Mouse (Mus musculus) cortical plate, adult 2 months (tissue): Measurements from ENCODE around the gene Rpp14. TPM values are rescaled to one million over a fixed set of nuclear protein-coding genes. Genes with fewer than 3 reads are reported as not detected.
A peak's percentile ranks its signal among the peaks of the same experiment; 100 is the strongest.

ENCODE experiments used
- H3K27ac ChIP-seq: fragments of 200-500 bp; 2 replicates; pipeline ENCODE4 v1.5.1; 2012; ENCODE audit warnings: low read length, control low read depth, inconsistent platforms; ENCODE audit not compliant: insufficient read depth
- H3K4me1 ChIP-seq: fragments of 200-500 bp; 2 replicates; pipeline ENCODE4 v1.6.1; 2011; ENCODE audit warnings: low read length; ENCODE audit not compliant: control insufficient read depth, insufficient read depth
- H3K4me3 ChIP-seq: fragments of 200-500 bp; 2 replicates; pipeline ENCODE4 v1.5.1; 2011; ENCODE audit warnings: mild to moderate bottlenecking, low read length, control low read depth; ENCODE audit not compliant: insufficient read depth
- CTCF ChIP-seq: fragments of 200-500 bp; IDR thresholded peaks from 2 replicates; pipeline ENCODE4 v1.5.1; 2011; ENCODE audit warnings: mild to moderate bottlenecking, control low read depth, low read length; ENCODE audit not compliant: insufficient read depth; ENCODE audit errors: extremely low read depth
- POLR2A ChIP-seq: fragments of 200-500 bp; IDR thresholded peaks from 2 replicates; pipeline ENCODE4 v1.6.1; 2011; ENCODE audit warnings: mild to moderate bottlenecking, low read length, control low read depth; ENCODE audit not compliant: insufficient read depth; ENCODE audit errors: extremely low read depth
- polyA plus RNA-seq: library from polyadenylated mRNA; depleted of rRNA; stranded (reverse); fragments of >200 nt; gene quantifications from 2 replicates; pipeline ENCODE4 v1.2.3, GENCODE M21; 2012; rRNA removed

The Rpp14 gene
- polyA plus RNA-seq: 30.9 and 32.3 TPM in 2 replicates

- TF ChIP-seq CTCF (peak; percentile 97), POLR2A (peak; percentile 57)
- Histone ChIP-seq H3K4me1 (no peaks in the 10 kb centered on the region; the same call in 1 of the 2 replicates), H3K4me3 (peak within 1 kb of the TSS; percentile 60), H3K27ac (peak within 1 kb of the TSS; percentile 80)
Measured at GRCm38 (mm10) chr14:8080165-8080679, at the start of gene Rpp14. Gene Rpp14 (plus strand): TSS chr14:8080367.

- Histone ChIP-seq H3K4me1 (peaks cover 19% of the 10 kb centered on the region), H3K27ac (peak overlapping the region; percentile 86), H3K4me3 (no peak overlapping the region)
- no peak for TF ChIP-seq POLR2A
- TF ChIP-seq CTCF: no peak
Measured at GRCm38 (mm10) chr14:8030535-8030934, 49.6 kb upstream of the Rpp14 start.

GRCm38 (mm10) chr14:8032087-8032944 is 47.9 kb upstream of the Rpp14 start:
- Histone ChIP-seq H3K27ac (0 out of 2 replicates have a peak overlapping the region, but pooled peaks have one; percentile 1), H3K4me1 (peaks cover 13% of the 10 kb centered on the region), H3K4me3 (no peak overlapping the region)
- TF ChIP-seq POLR2A (no peak), CTCF (no peak)

GRCm38 (mm10) chr14:8034561-8034960 is 45.6 kb upstream of the Rpp14 start:
- peaks cover 14% of the 10 kb centered on the region for H3K4me1 ChIP-seq
- no peak for TF ChIP-seq POLR2A
- TF ChIP-seq CTCF: no peak
- H3K27ac ChIP-seq: no peak overlapping the region
- H3K4me3 ChIP-seq: no peak overlapping the region

- no peak overlapping the region for H3K27ac ChIP-seq
- H3K4me3 ChIP-seq: no peak overlapping the region
- peaks cover 15% of the 10 kb centered on the region for H3K4me1 ChIP-seq
- TF ChIP-seq POLR2A (no peak), CTCF (no peak)
Measured at GRCm38 (mm10) chr14:8035951-8036350, 44.2 kb upstream of the Rpp14 start.

- TF ChIP-seq POLR2A (no peak), CTCF (no peak)
- Histone ChIP-seq H3K4me3 (no peak overlapping the region), H3K4me1 (peaks cover 13% of the 10 kb centered on the region), H3K27ac (no peak overlapping the region)
Measured at GRCm38 (mm10) chr14:8036406-8036805, 43.8 kb upstream of the Rpp14 start.

GRCm38 (mm10) chr14:8038150-8038549 is 42.0 kb upstream of the Rpp14 start:
- TF ChIP-seq POLR2A (no peak), CTCF (no peak)
- Histone ChIP-seq H3K4me3 (no peak overlapping the region), H3K27ac (no peak overlapping the region), H3K4me1 (peaks cover 5% of the 10 kb centered on the region)

- Histone ChIP-seq H3K4me1 (peaks cover 5% of the 10 kb centered on the region), H3K27ac (no peak overlapping the region), H3K4me3 (no peak overlapping the region)
- TF ChIP-seq CTCF: no peak
- TF ChIP-seq POLR2A: no peak
Measured at GRCm38 (mm10) chr14:8038791-8039448, 41.2 kb upstream of the Rpp14 start.

- TF ChIP-seq CTCF (no peak), POLR2A (no peak)
- Histone ChIP-seq H3K4me3 (no peak overlapping the region), H3K4me1 (peaks cover 5% of the 10 kb centered on the region), H3K27ac (no peak overlapping the region)
Measured at GRCm38 (mm10) chr14:8040179-8040578, 40.0 kb upstream of the Rpp14 start.
